Mouse (Mus musculus) hindbrain, embryonic 15.5 days (tissue): ENCODE results near the gene Tent5c. TPM values are rescaled to one million over a fixed set of nuclear protein-coding genes. Genes with fewer than 3 reads are reported as not detected.

Experiments
- ATAC-seq: fragments of 200-750 bp; cut with Nextera tagmentation; 2 replicates; pipeline ENCODE4 v1.8.0; 2017; ENCODE audit warnings: low read depth, moderate number of reproducible peaks, moderate TSS enrichment; ENCODE audit not compliant: low FRiP score
- H3K27ac ChIP-seq: fragments of 300-500 bp; sonication (generic); replicated peaks from 2 replicates; pipeline ENCODE4 v1.5.1; 2015; ENCODE audit warnings: mild to moderate bottlenecking, inconsistent platforms
- H3K27me3 ChIP-seq: fragments of 300-500 bp; sonication (generic); 2 replicates; pipeline ENCODE4 v1.6.1; 2015; ENCODE audit warnings: control low read depth, inconsistent platforms
- H3K36me3 ChIP-seq: fragments of 300-500 bp; sonication (generic); 2 replicates; pipeline ENCODE4 v1.6.1; 2015; ENCODE audit warnings: control low read depth, inconsistent platforms
- H3K4me1 ChIP-seq: fragments of 300-500 bp; sonication (generic); replicated peaks from 2 replicates; pipeline ENCODE4 v1.6.1; 2015; ENCODE audit warnings: control low read depth, inconsistent platforms
- H3K4me2 ChIP-seq: fragments of 300-500 bp; sonication (generic); 2 replicates; pipeline ENCODE4 v1.6.1; 2015; ENCODE audit warnings: moderate library complexity, mild to moderate bottlenecking, inconsistent platforms
- H3K4me3 ChIP-seq: fragments of 300-500 bp; sonication (generic); 2 replicates; pipeline ENCODE4 v1.5.1; 2015; ENCODE audit warnings: mild to moderate bottlenecking, inconsistent platforms
- H3K9ac ChIP-seq: fragments of 300-500 bp; sonication (generic); 2 replicates; pipeline ENCODE4 v1.6.1; 2015; ENCODE audit warnings: inconsistent platforms
- H3K9me3 ChIP-seq: fragments of 300-500 bp; sonication (generic); 2 replicates; pipeline ENCODE4 v1.6.1; 2016; ENCODE audit warnings: control low read depth, inconsistent platforms
- WGBS: fragments of 180-500 bp; shearing (Covaris S2); methylation state at CpG from one replicate; pipeline ENCODE4 v1.1.7; 2015; 5-methylcytosine and 5-hydroxymethylcytosine counted together
- polyA plus RNA-seq: library from polyadenylated mRNA; unstranded; fragments of >200 nt; fragmentation: Nextera tagmentation; extraction: Ambion mirVana; gene quantifications from 2 replicates; pipeline ENCODE4 v1.2.1, GENCODE M21; 2015

The Tent5c gene
- polyA plus RNA-seq, 1 experiment from 2014 or later = 3.8 TPM

- no peak for ATAC-seq
- WGBS = 86% methylated on average over 4 of the region's 4 CpGs
Observed at GRCm38 (mm10) chr3:100507174-100507573, 18.1 kb upstream of the Tent5c start.

GRCm38 (mm10) chr3:100506715-100507114 is 17.6 kb upstream of the Tent5c start:
- WGBS = 88% methylated on average over 2 of the region's 2 CpGs
- Histone ChIP-seq H3K36me3 (no peaks in the 10 kb centered on the region), H3K9ac (no peak overlapping the region), H3K27me3 (no peaks in the 10 kb centered on the region), H3K4me1 (no peaks in the 10 kb centered on the region), H3K27ac (no peak overlapping the region), H3K9me3 (no peaks in the 10 kb centered on the region), H3K4me2 (no peak overlapping the region), H3K4me3 (no peak overlapping the region)
- ATAC-seq = no peak

More at GRCm38 (mm10) chr3:100507174-100507573, 18.1 kb upstream of the Tent5c start:
- no peak overlapping the region for H3K9ac ChIP-seq
- no peak overlapping the region for H3K4me2 ChIP-seq
- H3K9me3 ChIP-seq = no peaks in the 10 kb centered on the region
- no peaks in the 10 kb centered on the region for H3K27me3 ChIP-seq
- no peak overlapping the region for H3K27ac ChIP-seq
- no peaks in the 10 kb centered on the region for H3K36me3 ChIP-seq
- no peaks in the 10 kb centered on the region for H3K4me1 ChIP-seq
- no peak overlapping the region for H3K4me3 ChIP-seq

GRCm38 (mm10) chr3:100503882-100504281 is 14.8 kb upstream of the Tent5c start:
- 81% methylated on average over 6 of the region's 6 CpGs for WGBS
- Histone ChIP-seq H3K27ac (no peak overlapping the region), H3K4me2 (no peak overlapping the region), H3K9me3 (no peaks in the 10 kb centered on the region), H3K27me3 (no peaks in the 10 kb centered on the region), H3K4me3 (no peak overlapping the region), H3K9ac (no peak overlapping the region), H3K4me1 (no peaks in the 10 kb centered on the region), H3K36me3 (no peaks in the 10 kb centered on the region)
- ATAC-seq = no peak

DNA sequence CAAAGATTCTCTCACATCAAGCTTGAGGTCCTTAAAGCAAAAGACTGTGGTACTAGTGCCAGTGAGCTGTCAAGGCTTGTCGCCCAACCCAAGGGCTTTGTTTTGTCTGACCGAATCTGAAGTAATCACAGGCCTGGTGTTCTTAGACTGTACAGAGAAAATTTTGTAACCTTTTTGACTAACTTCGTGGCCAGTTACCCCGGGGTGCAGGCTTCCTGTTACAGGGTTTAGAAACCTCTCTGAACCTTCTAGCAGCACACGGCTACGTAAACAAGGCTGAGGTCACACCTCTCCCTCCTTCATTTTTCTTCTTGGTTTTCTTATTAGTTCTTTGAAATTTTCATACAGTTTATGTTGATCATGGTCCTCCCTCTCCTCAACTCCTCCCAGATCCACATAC is 13.4 kb upstream of the Tent5c start:
- H3K27ac ChIP-seq = no peak overlapping the region
- H3K36me3 ChIP-seq = no peaks in the 10 kb centered on the region
- ATAC-seq = no peak
- 89% methylated on average over 6 of the region's 6 CpGs for WGBS
- H3K4me3 ChIP-seq = no peak overlapping the region
- H3K9ac ChIP-seq = no peak overlapping the region
- H3K4me1 ChIP-seq = no peaks in the 10 kb centered on the region
- no peak overlapping the region for H3K4me2 ChIP-seq
- H3K27me3 ChIP-seq = no peaks in the 10 kb centered on the region
- H3K9me3 ChIP-seq = no peaks in the 10 kb centered on the region

DNA sequence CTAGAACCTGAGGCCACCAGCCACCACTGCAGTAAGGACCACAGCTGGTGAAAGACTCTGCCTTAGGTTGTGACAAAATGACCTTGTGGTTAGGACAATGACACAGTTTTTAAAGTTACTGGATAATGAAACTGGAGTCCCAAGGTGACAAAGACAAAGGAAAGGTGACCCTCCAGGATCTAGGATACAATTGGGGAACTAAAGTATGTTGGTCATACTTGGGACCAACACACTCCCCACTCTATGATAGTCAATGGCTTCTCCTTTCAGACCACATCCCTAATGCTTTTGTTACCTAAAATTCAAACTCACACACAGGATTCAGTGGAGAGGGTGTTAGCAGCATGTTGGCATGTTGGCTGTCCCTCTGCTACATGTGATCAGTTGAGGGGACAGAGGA is 12.8 kb upstream of the Tent5c start:
- Histone ChIP-seq H3K4me3 (no peak overlapping the region), H3K9ac (no peak overlapping the region), H3K27ac (no peak overlapping the region), H3K9me3 (no peaks in the 10 kb centered on the region), H3K4me1 (no peaks in the 10 kb centered on the region), H3K36me3 (no peaks in the 10 kb centered on the region), H3K4me2 (no peak overlapping the region), H3K27me3 (no peaks in the 10 kb centered on the region)
- ATAC-seq = no peak

- no peaks in the 10 kb centered on the region for H3K4me1 ChIP-seq
- ATAC-seq = no peak
- no peak overlapping the region for H3K4me3 ChIP-seq
- WGBS = 76% methylated on average over 3 of the region's 3 CpGs
- H3K27me3 ChIP-seq = no peaks in the 10 kb centered on the region
- no peak overlapping the region for H3K27ac ChIP-seq
- no peak overlapping the region for H3K4me2 ChIP-seq
- H3K9ac ChIP-seq = no peak overlapping the region
- no peaks in the 10 kb centered on the region for H3K36me3 ChIP-seq
- H3K9me3 ChIP-seq = no peaks in the 10 kb centered on the region
Observed at GRCm38 (mm10) chr3:100496081-100496480, 7.0 kb upstream of the Tent5c start.

DNA sequence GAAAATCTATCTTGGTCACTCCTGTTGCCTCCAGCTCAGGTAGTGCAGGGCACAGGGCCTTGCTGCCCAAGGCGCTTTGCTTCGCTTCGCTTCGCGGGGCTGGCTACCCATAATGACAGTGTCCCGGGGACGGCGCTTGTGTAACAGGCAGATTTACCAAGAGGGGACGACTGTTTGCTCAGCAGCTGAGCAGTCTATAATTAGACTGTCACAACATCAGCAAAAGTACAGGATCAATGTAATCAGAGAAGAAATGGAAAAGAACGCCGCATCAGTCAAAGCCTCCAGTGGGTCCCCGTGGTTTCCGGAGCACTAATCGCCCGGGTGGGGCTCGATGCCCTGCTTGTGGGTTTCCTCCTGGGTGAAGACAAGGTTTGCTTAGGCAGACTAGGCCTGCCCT is 6.3 kb upstream of the Tent5c start:
- no peak overlapping the region for H3K9ac ChIP-seq

DNA sequence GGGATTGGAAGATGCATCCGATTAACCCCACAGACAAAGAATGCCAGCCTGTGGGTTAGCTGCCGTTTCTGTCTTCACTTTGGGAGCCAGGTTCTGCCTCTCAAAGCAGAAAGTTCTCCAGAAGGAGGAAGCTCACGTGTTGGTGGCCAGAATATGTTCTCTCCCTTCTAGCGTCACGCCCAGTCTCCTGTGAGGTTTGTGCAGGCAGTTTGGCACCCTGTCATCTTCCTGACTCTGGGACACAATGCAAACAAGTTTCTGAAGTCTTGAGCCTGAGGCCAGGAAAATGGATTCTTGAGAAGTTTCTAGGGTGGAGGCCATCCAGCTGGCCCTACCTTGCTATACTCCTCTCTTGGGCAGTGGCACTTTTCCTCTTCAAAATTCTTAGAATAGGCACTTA is 5.8 kb upstream of the Tent5c start:
- Histone ChIP-seq H3K36me3 (no peaks in the 10 kb centered on the region), H3K9me3 (no peaks in the 10 kb centered on the region), H3K4me1 (peaks cover 3% of the 10 kb centered on the region; the same call in 1 of the 2 replicates), H3K9ac (no peak overlapping the region), H3K4me2 (no peak overlapping the region), H3K27ac (no peak overlapping the region), H3K27me3 (peaks cover 11% of the 10 kb centered on the region; the same call in 1 of the 2 replicates), H3K4me3 (no peak overlapping the region)
- WGBS = 83% methylated on average over 5 of the region's 5 CpGs
- no peak for ATAC-seq

More for the DNA sequence above, 6.3 kb upstream of the Tent5c start:
- ATAC-seq = no peak
- H3K27ac ChIP-seq = no peak overlapping the region
- no peak overlapping the region for H3K4me2 ChIP-seq
- no peaks in the 10 kb centered on the region for H3K4me1 ChIP-seq
- H3K36me3 ChIP-seq = no peaks in the 10 kb centered on the region
- no peaks in the 10 kb centered on the region for H3K9me3 ChIP-seq
- 89% methylated on average over 16 of the region's 16 CpGs for WGBS
- peaks cover 5% of the 10 kb centered on the region; the same call in 1 of the 2 replicates for H3K27me3 ChIP-seq
- no peak overlapping the region for H3K4me3 ChIP-seq

DNA sequence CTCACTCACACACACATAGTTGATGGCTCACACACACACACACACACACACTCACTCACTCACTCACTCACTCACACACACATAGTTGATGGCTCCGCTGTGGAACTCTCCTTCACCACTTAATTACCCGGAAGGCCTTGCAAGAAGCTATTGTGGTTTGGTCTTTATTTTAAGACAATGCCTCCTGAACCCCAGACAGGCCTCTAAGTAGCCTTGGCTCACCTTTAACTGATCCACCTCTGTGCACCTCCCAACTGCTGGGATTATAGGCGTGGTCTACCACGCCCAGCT is 831 bp upstream of the Tent5c start:
- H3K36me3 ChIP-seq = no peaks in the 10 kb centered on the region
- H3K9me3 ChIP-seq = no peaks in the 10 kb centered on the region
- peak overlapping the region; percentile 96 for H3K4me2 ChIP-seq
- H3K9ac ChIP-seq = no peak overlapping the region
- peaks cover 47% of the 10 kb centered on the region for H3K27me3 ChIP-seq
- no peak overlapping the region for H3K27ac ChIP-seq
- no peak for ATAC-seq
- 15% methylated on average over 4 of the region's 4 CpGs for WGBS
- peaks cover 19% of the 10 kb centered on the region for H3K4me1 ChIP-seq
- peak overlapping the region; percentile 69 for H3K4me3 ChIP-seq

DNA sequence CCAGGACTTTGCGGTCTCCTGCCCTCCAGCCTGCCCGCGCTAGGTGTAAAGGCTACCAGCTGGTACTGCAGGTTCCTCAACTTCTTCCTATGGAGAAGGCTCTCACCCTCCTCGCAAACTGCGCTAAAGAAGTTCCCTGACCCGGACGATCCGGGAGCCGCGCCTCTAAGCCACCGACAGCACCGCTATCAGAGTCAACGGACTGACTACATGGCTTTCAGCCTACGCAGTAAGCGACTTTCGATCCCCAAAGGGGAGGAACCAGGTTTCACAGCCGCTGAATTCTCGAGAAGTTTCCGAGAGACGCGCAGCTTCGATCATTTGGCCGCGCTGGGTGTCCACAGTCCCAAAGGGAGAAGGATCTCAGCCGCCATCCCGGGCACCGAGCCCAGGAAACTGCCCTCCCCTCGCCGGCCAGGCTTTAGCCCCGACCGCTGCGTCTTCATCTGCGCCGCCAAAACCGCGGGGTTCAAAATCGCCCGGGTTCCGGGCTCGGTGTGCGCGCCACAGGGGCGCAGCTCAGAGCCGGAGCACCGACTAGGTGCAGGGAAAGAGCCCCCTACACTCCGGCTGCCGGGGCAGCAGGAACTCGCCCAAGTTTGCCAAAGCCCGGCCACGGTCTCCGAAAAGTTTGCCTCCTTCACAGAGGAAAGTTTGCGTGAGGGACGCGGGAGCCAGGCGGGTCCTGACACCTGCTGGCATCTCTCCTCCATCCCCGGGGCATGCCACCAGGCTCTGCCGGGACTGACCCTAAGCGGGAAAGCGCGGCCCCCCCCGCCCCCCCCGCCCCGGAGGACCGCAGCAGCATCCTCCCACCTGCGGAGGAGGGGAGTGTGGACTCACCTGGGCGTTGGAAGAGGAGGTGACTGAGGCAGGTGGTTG is 632 bp downstream of the Tent5c start:
- Histone ChIP-seq H3K4me2 (peak overlapping the region; percentile 96), H3K27ac (no peak overlapping the region), H3K4me1 (peaks cover 19% of the 10 kb centered on the region), H3K27me3 (peaks cover 47% of the 10 kb centered on the region), H3K9ac (peak overlapping the region; percentile 25), H3K36me3 (no peaks in the 10 kb centered on the region), H3K9me3 (no peaks in the 10 kb centered on the region), H3K4me3 (peak overlapping the region; percentile 69)
- ATAC-seq = peak; percentile 68; the same call in 1 of the 2 replicates
- under 1% methylated on average over 66 of the region's 66 CpGs for WGBS

GRCm38 (mm10) chr3:100487046-100487445 is 2.1 kb downstream of the Tent5c start:
- H3K27me3 ChIP-seq = peaks cover 47% of the 10 kb centered on the region
- H3K27ac ChIP-seq = no peak overlapping the region
- ATAC-seq = no peak
- no peaks in the 10 kb centered on the region for H3K9me3 ChIP-seq
- no peaks in the 10 kb centered on the region for H3K36me3 ChIP-seq
- no peak overlapping the region for H3K9ac ChIP-seq
- 78% methylated on average over 2 of the region's 2 CpGs for WGBS
- H3K4me2 ChIP-seq = no peak overlapping the region
- H3K4me1 ChIP-seq = peaks cover 19% of the 10 kb centered on the region
- H3K4me3 ChIP-seq = no peak overlapping the region

- H3K4me3 ChIP-seq = no peak overlapping the region
- WGBS = 54% methylated on average over 11 of the region's 11 CpGs
Observed at GRCm38 (mm10) chr3:100485390-100486132, 3.6 kb downstream of the Tent5c start.

More at GRCm38 (mm10) chr3:100485390-100486132, 3.6 kb downstream of the Tent5c start:
- Histone ChIP-seq H3K9me3 (no peaks in the 10 kb centered on the region), H3K4me1 (peaks cover 19% of the 10 kb centered on the region), H3K27me3 (peaks cover 43% of the 10 kb centered on the region), H3K36me3 (no peaks in the 10 kb centered on the region), H3K4me2 (no peak overlapping the region), H3K9ac (no peak overlapping the region), H3K27ac (no peak overlapping the region)
- ATAC-seq = no peak
